Mouse (Mus musculus) liver, embryonic 13.5 days (tissue): ENCODE data around the gene Tex21. TPM values are rescaled to one million over a fixed set of nuclear protein-coding genes. Genes with fewer than 3 reads are reported as not detected.
A peak's percentile ranks its signal among the peaks of the same experiment; 100 is the strongest.

Experiments
- ATAC-seq: fragments of 200-750 bp; cut with Nextera tagmentation; 2 replicates; pipeline ENCODE4 v1.8.0; 2017; ENCODE audit warnings: low read depth, mild to moderate bottlenecking, moderate number of reproducible peaks, moderate library complexity
- DNase-seq: peaks from one replicate; pipeline ENCODE4 v3.0.0; 2022
- H3K27ac ChIP-seq: fragments of 300-500 bp; sonication (generic); 2 replicates; pipeline ENCODE4 v1.5.1; 2015; ENCODE audit warnings: moderate library complexity, mild to moderate bottlenecking, inconsistent platforms
- H3K27me3 ChIP-seq: fragments of 300-500 bp; sonication (generic); 2 replicates; pipeline ENCODE4 v1.6.1; 2015; ENCODE audit warnings: mild to moderate bottlenecking, inconsistent platforms
- H3K36me3 ChIP-seq: fragments of 300-500 bp; sonication (generic); 2 replicates; pipeline ENCODE4 v1.6.1; 2015; ENCODE audit warnings: mild to moderate bottlenecking, inconsistent platforms
- H3K4me1 ChIP-seq: fragments of 300-500 bp; sonication (generic); replicated peaks from 2 replicates; pipeline ENCODE4 v1.6.1; 2015; ENCODE audit warnings: inconsistent platforms
- H3K4me2 ChIP-seq: fragments of 300-500 bp; sonication (generic); 2 replicates; pipeline ENCODE4 v1.6.1; 2015; ENCODE audit warnings: inconsistent platforms, mild to moderate bottlenecking, moderate library complexity
- H3K4me3 ChIP-seq: fragments of 300-500 bp; sonication (generic); replicated peaks from 2 replicates; pipeline ENCODE4 v1.5.1; 2015; ENCODE audit warnings: mild to moderate bottlenecking, inconsistent platforms
- H3K9ac ChIP-seq: fragments of 300-500 bp; sonication (generic); 2 replicates; pipeline ENCODE4 v1.6.1; 2015; ENCODE audit warnings: mild to moderate bottlenecking, inconsistent platforms
- H3K9me3 ChIP-seq: fragments of 300-500 bp; sonication (generic); replicated peaks from 2 replicates; pipeline ENCODE4 v1.6.1; 2016; ENCODE audit warnings: inconsistent platforms
- WGBS: fragments of 180-500 bp; shearing (Covaris S2); methylation state at CpG from one replicate; pipeline ENCODE4 v1.1.7; 2015; ENCODE audit not compliant: insufficient replicate concordance; 5-methylcytosine and 5-hydroxymethylcytosine counted together
- polyA plus RNA-seq: library from polyadenylated mRNA; unstranded; fragments of >200 nt; fragmentation: Nextera tagmentation; extraction: Ambion mirVana; gene quantifications from 2 replicates; pipeline ENCODE4 v1.2.1, GENCODE M21; 2015

Tex21 gene
- polyA plus RNA-seq, 1 experiment from 2014 or later: 0.13 TPM

GRCm38 (mm10) chr12:76272610-76273524 lies 26.3 kb upstream of the Tex21 start:
- peaks cover 26% of the 10 kb centered on the region for H3K4me1 ChIP-seq
- H3K27me3 ChIP-seq: no peaks in the 10 kb centered on the region
- H3K4me3 ChIP-seq: no peak overlapping the region
- H3K9ac ChIP-seq: no peak overlapping the region
- H3K36me3 ChIP-seq: peaks cover 74% of the 10 kb centered on the region
- WGBS: 75% methylated on average over 10 of the region's 10 CpGs
- peak overlapping the region; percentile 37; the same call in 1 of the 2 replicates for H3K27ac ChIP-seq
- ATAC-seq: peak; percentile 69
- H3K4me2 ChIP-seq: no peak overlapping the region
- no peaks in the 10 kb centered on the region for H3K9me3 ChIP-seq
- no peak for DNase-seq

- no peak for DNase-seq
- 78% methylated on average over 6 of the region's 6 CpGs for WGBS
- H3K27ac ChIP-seq: peak overlapping the region; percentile 66
- 0 out of 2 replicates have a peak, but pooled peaks have one; percentile 8 for ATAC-seq
- no peaks in the 10 kb centered on the region for H3K27me3 ChIP-seq
- peaks cover 63% of the 10 kb centered on the region for H3K36me3 ChIP-seq
- no peak overlapping the region for H3K4me2 ChIP-seq
- peaks cover 34% of the 10 kb centered on the region for H3K4me1 ChIP-seq
- no peak overlapping the region for H3K9ac ChIP-seq
- H3K4me3 ChIP-seq: no peak overlapping the region
- H3K9me3 ChIP-seq: no peaks in the 10 kb centered on the region
Measured at GRCm38 (mm10) chr12:76271516-76271915, 25.0 kb upstream of the Tex21 start.

DNA sequence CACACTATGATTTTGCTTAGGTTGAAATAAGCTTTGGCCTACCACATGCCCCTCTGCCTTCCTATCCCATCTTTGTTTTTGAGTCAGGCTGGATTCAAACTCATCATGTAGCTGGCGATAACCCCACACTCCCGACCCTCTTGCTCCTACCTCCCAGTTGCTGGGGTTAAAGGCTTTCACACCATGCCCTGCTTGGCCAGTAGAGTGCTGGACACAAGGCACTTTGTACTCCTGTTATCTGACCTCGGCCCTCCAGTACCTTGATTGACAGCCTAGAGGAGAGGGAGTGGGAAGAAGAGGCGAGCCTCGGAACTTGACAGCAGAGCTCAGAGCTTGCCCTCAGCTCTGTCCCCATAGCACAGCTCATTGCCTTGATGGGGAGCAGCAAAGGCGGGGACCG lies 22.6 kb upstream of the Tex21 start:
- Histone ChIP-seq H3K4me1 (peaks cover 46% of the 10 kb centered on the region), H3K9ac (no peak overlapping the region), H3K4me3 (no peak overlapping the region), H3K36me3 (peaks cover 58% of the 10 kb centered on the region), H3K27ac (peak overlapping the region; percentile 42; the same call in 1 of the 2 replicates), H3K27me3 (no peaks in the 10 kb centered on the region), H3K4me2 (no peak overlapping the region), H3K9me3 (no peaks in the 10 kb centered on the region)
- ATAC-seq (peak; percentile 37), DNase-seq (no peak)
- 61% methylated on average over 7 of the region's 7 CpGs for WGBS

GRCm38 (mm10) chr12:76268686-76269085 lies 22.1 kb upstream of the Tex21 start:
- ATAC-seq (no peak), DNase-seq (no peak)
- Histone ChIP-seq H3K27ac (peak overlapping the region; percentile 42; the same call in 1 of the 2 replicates), H3K4me1 (peaks cover 51% of the 10 kb centered on the region), H3K27me3 (no peaks in the 10 kb centered on the region), H3K36me3 (peaks cover 55% of the 10 kb centered on the region), H3K9ac (no peak overlapping the region), H3K4me3 (no peak overlapping the region), H3K4me2 (no peak overlapping the region), H3K9me3 (no peaks in the 10 kb centered on the region)
- 76% methylated on average over 10 of the region's 10 CpGs for WGBS

DNA sequence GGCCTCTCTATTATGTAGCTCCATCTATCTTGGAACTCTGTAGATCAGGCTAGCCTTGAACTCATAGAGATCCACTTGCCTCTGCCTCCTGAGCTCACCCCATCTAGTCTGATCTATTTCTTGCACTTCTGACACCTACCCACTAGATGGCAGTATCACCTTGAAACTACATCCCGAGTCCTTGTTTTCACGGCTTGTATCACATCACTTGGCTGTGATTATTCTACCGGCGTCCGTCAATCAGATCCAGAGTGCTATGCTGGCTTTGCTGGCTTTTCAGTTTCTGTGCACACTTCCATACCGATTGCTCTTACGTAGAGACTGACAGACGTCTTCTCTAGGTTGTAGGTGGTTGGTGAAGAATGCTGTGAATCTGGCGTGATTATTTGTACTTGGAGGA lies 20.3 kb upstream of the Tex21 start:
- Histone ChIP-seq H3K4me3 (no peak overlapping the region), H3K9me3 (no peaks in the 10 kb centered on the region), H3K27me3 (no peaks in the 10 kb centered on the region), H3K4me2 (no peak overlapping the region), H3K4me1 (peaks cover 64% of the 10 kb centered on the region), H3K9ac (no peak overlapping the region), H3K27ac (no peak overlapping the region), H3K36me3 (peaks cover 56% of the 10 kb centered on the region)
- DNase-seq: peak; percentile 28
- ATAC-seq: no peak
- 62% methylated on average over 9 of the region's 9 CpGs for WGBS

GRCm38 (mm10) chr12:76265001-76265400 lies 18.5 kb upstream of the Tex21 start:
- no peak overlapping the region for H3K9ac ChIP-seq
- no peak for DNase-seq
- no peak overlapping the region for H3K4me3 ChIP-seq
- H3K27me3 ChIP-seq: no peaks in the 10 kb centered on the region
- no peak for ATAC-seq
- no peaks in the 10 kb centered on the region for H3K9me3 ChIP-seq
- peaks cover 45% of the 10 kb centered on the region for H3K36me3 ChIP-seq
- H3K4me2 ChIP-seq: no peak overlapping the region
- no peak overlapping the region for H3K27ac ChIP-seq
- WGBS: 39% methylated on average over 6 of the region's 6 CpGs
- peaks cover 71% of the 10 kb centered on the region for H3K4me1 ChIP-seq

- Histone ChIP-seq H3K4me2 (no peak overlapping the region), H3K9me3 (no peaks in the 10 kb centered on the region), H3K4me3 (no peak overlapping the region), H3K9ac (no peak overlapping the region), H3K36me3 (peaks cover 42% of the 10 kb centered on the region), H3K27ac (no peak overlapping the region; the same call in 1 of the 2 replicates), H3K4me1 (peaks cover 71% of the 10 kb centered on the region), H3K27me3 (no peaks in the 10 kb centered on the region)
- no peak for DNase-seq
- 76% methylated on average over 9 of the region's 9 CpGs for WGBS
- ATAC-seq: no peak
Measured at GRCm38 (mm10) chr12:76264325-76264965, 17.9 kb upstream of the Tex21 start.

GRCm38 (mm10) chr12:76263876-76264275 lies 17.3 kb upstream of the Tex21 start:
- Histone ChIP-seq H3K27ac (no peak overlapping the region; the same call in 1 of the 2 replicates), H3K4me3 (no peak overlapping the region), H3K4me1 (peaks cover 69% of the 10 kb centered on the region), H3K9me3 (no peaks in the 10 kb centered on the region), H3K4me2 (no peak overlapping the region), H3K27me3 (no peaks in the 10 kb centered on the region), H3K36me3 (peaks cover 41% of the 10 kb centered on the region), H3K9ac (no peak overlapping the region)
- 0 out of 2 replicates have a peak, but pooled peaks have one; percentile 11 for ATAC-seq
- WGBS: 67% methylated on average over 1 of the region's 1 CpGs
- no peak for DNase-seq

- Histone ChIP-seq H3K36me3 (peaks cover 37% of the 10 kb centered on the region), H3K9me3 (no peaks in the 10 kb centered on the region), H3K27ac (peak overlapping the region; percentile 36; the same call in 1 of the 2 replicates), H3K4me2 (no peak overlapping the region), H3K4me3 (no peak overlapping the region), H3K27me3 (no peaks in the 10 kb centered on the region), H3K4me1 (peaks cover 68% of the 10 kb centered on the region), H3K9ac (no peak overlapping the region)
- DNase-seq (no peak), ATAC-seq (peak; percentile 27; the same call in 1 of the 2 replicates)
- 77% methylated on average over 4 of the region's 4 CpGs for WGBS
Measured at GRCm38 (mm10) chr12:76262918-76263317, 16.4 kb upstream of the Tex21 start.

DNA sequence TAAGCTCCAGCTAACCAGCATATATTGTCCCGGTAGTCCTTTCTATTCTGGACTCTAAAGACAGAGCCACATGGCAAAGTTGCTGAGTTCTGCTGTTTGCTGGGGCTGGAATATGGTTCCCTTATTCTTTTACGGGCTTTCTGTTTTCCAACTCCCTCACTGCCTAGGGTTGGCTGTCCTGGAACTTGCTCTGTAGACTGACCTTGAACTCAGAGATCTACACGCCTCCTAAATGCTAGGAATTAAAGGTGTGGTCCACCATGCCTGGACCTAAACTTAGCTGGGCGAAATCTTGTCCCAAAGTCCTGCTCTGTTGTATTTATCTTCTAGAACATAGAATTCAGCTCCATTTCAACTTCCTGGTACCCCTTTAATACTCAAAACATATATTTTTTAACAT lies 15.0 kb upstream of the Tex21 start:
- no peak for DNase-seq
- H3K27me3 ChIP-seq: no peaks in the 10 kb centered on the region
- H3K9me3 ChIP-seq: no peaks in the 10 kb centered on the region
- H3K27ac ChIP-seq: peak overlapping the region; percentile 32; the same call in 1 of the 2 replicates
- ATAC-seq: no peak
- WGBS: 76% methylated on average over 4 of the region's 4 CpGs
- H3K9ac ChIP-seq: no peak overlapping the region
- peaks cover 36% of the 10 kb centered on the region for H3K36me3 ChIP-seq
- no peak overlapping the region for H3K4me3 ChIP-seq
- H3K4me1 ChIP-seq: peaks cover 71% of the 10 kb centered on the region
- no peak overlapping the region for H3K4me2 ChIP-seq

- 73% methylated on average over 3 of the region's 3 CpGs for WGBS
- H3K4me2 ChIP-seq: no peak overlapping the region
- no peaks in the 10 kb centered on the region for H3K27me3 ChIP-seq
- peaks cover 74% of the 10 kb centered on the region for H3K4me1 ChIP-seq
- ATAC-seq: no peak
- H3K9ac ChIP-seq: no peak overlapping the region
- peaks cover 27% of the 10 kb centered on the region for H3K36me3 ChIP-seq
- H3K9me3 ChIP-seq: no peaks in the 10 kb centered on the region
- no peak overlapping the region for H3K4me3 ChIP-seq
- H3K27ac ChIP-seq: no peak overlapping the region
- no peak for DNase-seq
Measured at GRCm38 (mm10) chr12:76260673-76261072, 14.1 kb upstream of the Tex21 start.
